Comparison of ENCODE assay signal across 11 mouse cellular contexts in genomic region chr13:28519383-28520126, GRCm38 (mm10).
DNase-seq lines count a peak whose midpoint lies in the region; ATAC-seq and TF ChIP-seq lines count a peak whose summit lies in the region.
"Had no signal": no experiment of that assay in that cellular context is flagged by ENCODE, and none has a peak within 500 bp of the region (broad histone marks: within the 10 kb centered on the region; RNA-seq: fewer than 3 reads in every experiment).

No protein-coding gene starts in this region.

- no peak overlapping the region for H3K9ac ChIP-seq in forebrain, embryonic 14.5 days (ENCODE audit: low read length)
- H3K9ac ChIP-seq in forebrain, postnatal 0 days = no peak overlapping the region
- H3K9ac ChIP-seq in lung, embryonic 16.5 days (ENCODE audit: low read length) = no peak overlapping the region
- H3K9ac ChIP-seq in stomach, postnatal 0 days (ENCODE audit: low read length) = no peak overlapping the region
- H3K9ac ChIP-seq in hindbrain, embryonic 16.5 days (ENCODE audit: low read depth, low read length) = no peak overlapping the region
- no peak overlapping the region for H3K9ac ChIP-seq in midbrain, embryonic 16.5 days (ENCODE audit: low read depth, low read length)
- H3K9ac ChIP-seq: stomach, embryonic 15.5 days had no signal

- H3K27ac ChIP-seq in forebrain, embryonic 14.5 days (ENCODE audit: low read depth, low read length) = no peak overlapping the region
- no peak overlapping the region for H3K27ac ChIP-seq in forebrain, postnatal 0 days (ENCODE audit: low read depth, low read length)
- H3K27ac ChIP-seq in lung, embryonic 16.5 days (ENCODE audit: low read length) = no peak overlapping the region
- no peak overlapping the region for H3K27ac ChIP-seq in stomach, postnatal 0 days (replicated peaks)
- H3K27ac ChIP-seq in hindbrain, embryonic 16.5 days (ENCODE audit: low read depth, low read length) = no peak overlapping the region
- H3K27ac ChIP-seq in midbrain, embryonic 16.5 days (ENCODE audit: low read length) = no peak overlapping the region
- H3K27ac ChIP-seq: stomach, embryonic 15.5 days had no signal

- TF ChIP-seq EP300 in stomach, postnatal 0 days (optimal IDR thresholded peaks at IDR 0.05) = no peak

- no peak overlapping the region for H3K4me2 ChIP-seq in forebrain, embryonic 14.5 days (ENCODE audit: low read length)
- no peak overlapping the region for H3K4me2 ChIP-seq in forebrain, postnatal 0 days (ENCODE audit: low read depth)
- H3K4me2 ChIP-seq in lung, embryonic 16.5 days (ENCODE audit: low read depth, low read length) = no peak overlapping the region
- no peak overlapping the region for H3K4me2 ChIP-seq in stomach, postnatal 0 days (replicated peaks; ENCODE audit: low read depth)
- H3K4me2 ChIP-seq in hindbrain, embryonic 16.5 days (ENCODE audit: low read length) = no peak overlapping the region
- no peak overlapping the region for H3K4me2 ChIP-seq in midbrain, embryonic 16.5 days (ENCODE audit: low read length)
- H3K4me2 ChIP-seq: stomach, embryonic 15.5 days had no signal

- no peak overlapping the region for H3K4me3 ChIP-seq in forebrain, embryonic 14.5 days (ENCODE audit: low read depth, low read length)
- no peak overlapping the region for H3K4me3 ChIP-seq in forebrain, postnatal 0 days (ENCODE audit: low read depth, low read length)
- no peak overlapping the region for H3K4me3 ChIP-seq in lung, embryonic 16.5 days (ENCODE audit: low read length)
- no peak overlapping the region for H3K4me3 ChIP-seq in lung, adult 2 months (replicated peaks; ENCODE audit: extremely low read depth, low read depth, low read length)
- H3K4me3 ChIP-seq in stomach, postnatal 0 days (ENCODE audit: low read depth, low read length) = no peak overlapping the region
- H3K4me3 ChIP-seq in hindbrain, embryonic 16.5 days (ENCODE audit: low read length) = no peak overlapping the region
- no peak overlapping the region for H3K4me3 ChIP-seq in midbrain, embryonic 16.5 days (ENCODE audit: low read depth, low read length)
- H3K4me3 ChIP-seq: stomach, embryonic 15.5 days had no signal

- no peak for TF ChIP-seq CTCF in forebrain, postnatal 0 days (IDR thresholded peaks at IDR 0.05; ENCODE audit: low read depth)
- TF ChIP-seq CTCF in lung, adult 2 months (IDR thresholded peaks at IDR 0.05; ENCODE audit: insufficient read depth, low read length) = no peak
- TF ChIP-seq CTCF in stomach, postnatal 0 days (IDR thresholded peaks at IDR 0.05; ENCODE audit: low read depth) = no peak

- DNase-seq in forebrain, embryonic 14.5 days (ENCODE audit: low spot score) = peak; percentile 39
- no peak for DNase-seq in forebrain, postnatal 0 days
- no peak for DNase-seq in lung, adult 2 months
- peak; percentile 21 to 34 for DNase-seq in heart, postnatal 36 days
- DNase-seq in stomach, postnatal 0 days (ENCODE audit: low spot score) = no peak
- DNase-seq: gastrocnemius, postnatal 36 days; layer of hippocampus, postnatal 36 days had no signal

- no peaks in the 10 kb centered on the region for H3K9me3 ChIP-seq in forebrain, embryonic 14.5 days (replicated peaks; ENCODE audit: control insufficient read depth, low read length)
- no peaks in the 10 kb centered on the region for H3K9me3 ChIP-seq in forebrain, postnatal 0 days (ENCODE audit: low read length)
- H3K9me3 ChIP-seq in lung, embryonic 16.5 days (ENCODE audit: control insufficient read depth, low read length) = no peaks in the 10 kb centered on the region
- no peaks in the 10 kb centered on the region for H3K9me3 ChIP-seq in stomach, postnatal 0 days (ENCODE audit: control insufficient read depth, low read length)
- H3K9me3 ChIP-seq in hindbrain, embryonic 16.5 days (ENCODE audit: control insufficient read depth, low read length) = no peaks in the 10 kb centered on the region
- H3K9me3 ChIP-seq in midbrain, embryonic 16.5 days (replicated peaks; ENCODE audit: control insufficient read depth, low read length, poor library complexity, severe bottlenecking) = no peaks in the 10 kb centered on the region
- H3K9me3 ChIP-seq: stomach, embryonic 15.5 days had no signal

- TF ChIP-seq POLR2A in lung, adult 2 months (IDR thresholded peaks at IDR 0.05; ENCODE audit: borderline replicate concordance, extremely low read depth, low read depth, low read length) = no peak

- peak; percentile 22; the same call in 1 of the 2 replicates for ATAC-seq in forebrain, embryonic 14.5 days
- ATAC-seq in forebrain, postnatal 0 days = no peak
- peak; percentile 43; the same call in 1 of the 2 replicates for ATAC-seq in lung, embryonic 16.5 days (ENCODE audit: low read depth)
- peak; percentile 15; the same call in 1 of the 2 replicates for ATAC-seq in stomach, postnatal 0 days (ENCODE audit: low FRiP score, low TSS enrichment)
- ATAC-seq in hindbrain, embryonic 16.5 days = no peak
- no peak for ATAC-seq in midbrain, embryonic 16.5 days

- WGBS in forebrain, embryonic 14.5 days = 49% methylated on average over 3 of the region's 3 CpGs
- 50% methylated on average over 3 of the region's 3 CpGs for WGBS in forebrain, postnatal 0 days
- 33% methylated on average over 3 of the region's 3 CpGs for WGBS in lung, embryonic 16.5 days
- 29% methylated on average over 3 of the region's 3 CpGs for WGBS in lung, adult 2 months
- 45% methylated on average over 3 of the region's 3 CpGs for WGBS in stomach, postnatal 0 days
- WGBS in hindbrain, embryonic 16.5 days = 54% methylated on average over 3 of the region's 3 CpGs
- WGBS in midbrain, embryonic 16.5 days = 65% methylated on average over 3 of the region's 3 CpGs

- 0 out of 2 replicates have a peak, but pooled peaks cover 7% of the 10 kb centered on the region for H3K4me1 ChIP-seq in forebrain, embryonic 14.5 days (ENCODE audit: control insufficient read depth, insufficient read depth, low read length)
- H3K4me1 ChIP-seq in forebrain, postnatal 0 days (ENCODE audit: insufficient read depth) = no peaks in the 10 kb centered on the region
- peaks cover 9% of the 10 kb centered on the region for H3K4me1 ChIP-seq in lung, embryonic 16.5 days (replicated peaks; ENCODE audit: control insufficient read depth, insufficient read depth, low read length)
- peaks cover 3% of the 10 kb centered on the region; the same call in 1 of the 2 replicates for H3K4me1 ChIP-seq in lung, adult 2 months (ENCODE audit: control insufficient read depth, insufficient read depth, low read length)
- no peaks in the 10 kb centered on the region for H3K4me1 ChIP-seq in stomach, postnatal 0 days (replicated peaks; ENCODE audit: control insufficient read depth, insufficient read depth)
- no peaks in the 10 kb centered on the region for H3K4me1 ChIP-seq in hindbrain, embryonic 16.5 days (ENCODE audit: control insufficient read depth, insufficient read depth, low read depth, low read length)
- H3K4me1 ChIP-seq in midbrain, embryonic 16.5 days (ENCODE audit: control insufficient read depth, insufficient read depth, low read length) = peaks cover 4% of the 10 kb centered on the region; the same call in 1 of the 2 replicates
- H3K4me1 ChIP-seq: stomach, embryonic 15.5 days had no signal

- intact Hi-C loops in heart, postnatal 36 days (cut with DNase I) = no loop called here

- H3K36me3 ChIP-seq in forebrain, embryonic 14.5 days (ENCODE audit: control insufficient read depth, insufficient read depth, low read length) = no peaks in the 10 kb centered on the region
- H3K36me3 ChIP-seq in forebrain, postnatal 0 days (ENCODE audit: insufficient read depth) = no peaks in the 10 kb centered on the region
- no peaks in the 10 kb centered on the region for H3K36me3 ChIP-seq in lung, embryonic 16.5 days (ENCODE audit: control insufficient read depth, insufficient read depth, low read length)
- H3K36me3 ChIP-seq in stomach, postnatal 0 days (ENCODE audit: control insufficient read depth, insufficient read depth, low read length) = no peaks in the 10 kb centered on the region
- H3K36me3 ChIP-seq in hindbrain, embryonic 16.5 days (ENCODE audit: control insufficient read depth, insufficient read depth, low read length) = no peaks in the 10 kb centered on the region
- H3K36me3 ChIP-seq in midbrain, embryonic 16.5 days (ENCODE audit: control insufficient read depth, insufficient read depth, low read length) = no peaks in the 10 kb centered on the region
- H3K36me3 ChIP-seq: stomach, embryonic 15.5 days had no signal

- H3K27me3 ChIP-seq in forebrain, embryonic 14.5 days (replicated peaks; ENCODE audit: control insufficient read depth, insufficient read depth, low read length) = no peaks in the 10 kb centered on the region
- no peaks in the 10 kb centered on the region for H3K27me3 ChIP-seq in forebrain, postnatal 0 days (ENCODE audit: insufficient read depth, low read length)
- H3K27me3 ChIP-seq in lung, embryonic 16.5 days (ENCODE audit: control insufficient read depth, insufficient read depth, low read depth, low read length) = no peaks in the 10 kb centered on the region
- no peaks in the 10 kb centered on the region for H3K27me3 ChIP-seq in stomach, postnatal 0 days (ENCODE audit: control insufficient read depth, insufficient read depth, low read length)
- no peaks in the 10 kb centered on the region for H3K27me3 ChIP-seq in hindbrain, embryonic 16.5 days (replicated peaks; ENCODE audit: control insufficient read depth, insufficient read depth, low read length)
- no peaks in the 10 kb centered on the region for H3K27me3 ChIP-seq in midbrain, embryonic 16.5 days (ENCODE audit: control insufficient read depth, insufficient read depth, low read depth, low read length)
- H3K27me3 ChIP-seq: stomach, embryonic 15.5 days had no signal

Comparison
In these comparisons a context has a peak if more than half of its experiments do, and no peak if none do; other contexts are left out.
1. ATAC-seq: peak in forebrain, embryonic 14.5 days (single experiment), lung, embryonic 16.5 days (single experiment) and stomach, postnatal 0 days (single experiment); none in forebrain, postnatal 0 days (single experiment), hindbrain, embryonic 16.5 days (single experiment) and midbrain, embryonic 16.5 days (single experiment).
2. DNase-seq: peak in forebrain, embryonic 14.5 days (single experiment) and heart, postnatal 36 days (2 of 2); none in forebrain, postnatal 0 days (single experiment), lung, adult 2 months (single experiment) and stomach, postnatal 0 days (single experiment).